Mouse (Mus musculus): Measurements from ENCODE around the gene Agxt2.

The Agxt2 gene

GRCm38 (mm10) chr15:10358039-10358948 is at the start of gene Agxt2:
Agxt2 (plus strand) TSS chr15:10358532.
- DNase-seq (ENCODE audit: extremely low read depth, insufficient read length, low spot score), result no peak

GRCm38 (mm10) chr15:10311826-10312225 is 46.5 kb upstream of the Agxt2 start:
- no peak for DNase-seq (ENCODE audit: extremely low read depth, insufficient read length, low spot score)

GRCm38 (mm10) chr15:10313522-10314455 is 44.5 kb upstream of the Agxt2 start:
- DNase-seq (ENCODE audit: extremely low read depth, insufficient read length, low spot score), result no peak

- no peak for DNase-seq (ENCODE audit: extremely low read depth, insufficient read length, low spot score)
Measured at GRCm38 (mm10) chr15:10325080-10325479, 33.3 kb upstream of the Agxt2 start, which contains the start of gene Gm21973. Gm21973 (plus strand) TSS chr15:10325380.

GRCm38 (mm10) chr15:10330626-10331025 is 27.7 kb upstream of the Agxt2 start:
- no peak for DNase-seq (ENCODE audit: extremely low read depth, insufficient read length, low spot score)

- DNase-seq (ENCODE audit: extremely low read depth, insufficient read length, low spot score), result no peak
Measured at GRCm38 (mm10) chr15:10332566-10332965, 25.8 kb upstream of the Agxt2 start.

GRCm38 (mm10) chr15:10338606-10339005 is 19.7 kb upstream of the Agxt2 start:
- DNase-seq (ENCODE audit: extremely low read depth, insufficient read length, low spot score), result no peak

GRCm38 (mm10) chr15:10347044-10347443 is 11.3 kb upstream of the Agxt2 start:
- no peak for DNase-seq (ENCODE audit: extremely low read depth, insufficient read length, low spot score)

GRCm38 (mm10) chr15:10366331-10366730 is 8.0 kb downstream of the Agxt2 start:
- DNase-seq (ENCODE audit: extremely low read depth, insufficient read length, low spot score), result no peak

GRCm38 (mm10) chr15:10375404-10375803 is 17.1 kb downstream of the Agxt2 start:
- no peak for DNase-seq (ENCODE audit: extremely low read depth, insufficient read length, low spot score)

- no peak for DNase-seq (ENCODE audit: extremely low read depth, insufficient read length, low spot score)
Measured at GRCm38 (mm10) chr15:10378338-10378959, 20.1 kb downstream of the Agxt2 start.

GRCm38 (mm10) chr15:10379757-10380458 is 21.6 kb downstream of the Agxt2 start:
- no peak for DNase-seq (ENCODE audit: extremely low read depth, insufficient read length, low spot score)

- no peak for DNase-seq (ENCODE audit: extremely low read depth, insufficient read length, low spot score)
Measured at GRCm38 (mm10) chr15:10387263-10387662, 28.9 kb downstream of the Agxt2 start.

- no peak for DNase-seq (ENCODE audit: extremely low read depth, insufficient read length, low spot score)
Measured at GRCm38 (mm10) chr15:10399795-10400194, 41.5 kb downstream of the Agxt2 start.

- no peak for DNase-seq (ENCODE audit: extremely low read depth, insufficient read length, low spot score)
Measured at GRCm38 (mm10) chr15:10400415-10400814, 42.1 kb downstream of the Agxt2 start.

- no peak for DNase-seq (ENCODE audit: extremely low read depth, insufficient read length, low spot score)
Measured at GRCm38 (mm10) chr15:10409842-10410241, 51.5 kb downstream of the Agxt2 start.

GRCm38 (mm10) chr15:10410881-10411280 is 52.5 kb downstream of the Agxt2 start:
- no peak for DNase-seq (ENCODE audit: extremely low read depth, insufficient read length, low spot score)

- no peak for DNase-seq (ENCODE audit: extremely low read depth, insufficient read length, low spot score)
Measured at GRCm38 (mm10) chr15:10413656-10414055, 55.3 kb downstream of the Agxt2 start.

GRCm38 (mm10) chr15:10421138-10421784 is 62.9 kb downstream of the Agxt2 start:
- DNase-seq (ENCODE audit: extremely low read depth, insufficient read length, low spot score), result no peak

GRCm38 (mm10) chr15:10421785-10422144 is 63.4 kb downstream of the Agxt2 start:
- no peak for DNase-seq (ENCODE audit: extremely low read depth, insufficient read length, low spot score)

All from 3134 (cell line).